Mouse (Mus musculus): ENCODE results near the gene Rin3.
"Not testable (repeated sequence)": the region's sequence is repeated elsewhere in the genome, so short reads cannot be mapped to it uniquely, and the experiment has no call there.

Gene Rin3

DNA sequence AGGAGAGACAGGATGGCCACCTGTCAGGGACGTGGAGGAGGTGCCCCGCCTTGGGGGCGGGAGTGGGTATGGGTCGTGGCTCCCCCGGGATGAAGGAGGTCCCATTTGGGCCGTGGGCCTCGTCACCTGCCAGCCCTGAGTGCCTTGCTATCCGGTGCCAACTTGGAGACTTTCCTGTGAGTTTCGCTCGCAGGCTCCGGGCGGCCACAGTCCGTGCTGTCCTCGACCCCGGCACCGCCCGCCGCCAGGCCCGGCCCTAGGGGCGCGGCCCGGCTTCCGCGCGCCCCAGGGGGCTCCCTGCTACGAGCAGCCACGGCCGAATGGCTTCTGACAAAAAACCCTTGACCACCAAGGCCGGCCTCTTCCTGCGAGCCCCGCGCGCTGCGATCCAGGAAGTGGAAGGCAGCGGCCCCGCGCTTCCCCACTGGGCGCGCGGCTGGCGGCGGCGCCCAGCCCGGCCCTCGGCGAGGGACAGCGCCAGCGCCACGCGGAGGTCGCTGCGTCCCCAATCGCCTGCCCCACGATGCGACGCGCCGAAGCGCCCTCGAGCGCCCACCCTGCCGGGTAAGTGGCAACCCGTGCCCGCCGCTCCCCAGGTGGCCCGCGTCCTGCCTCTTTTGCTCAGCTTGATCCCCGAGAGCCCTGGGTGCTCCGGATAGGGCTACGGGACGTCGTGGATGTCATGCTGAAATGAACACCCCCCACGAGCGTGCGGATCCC is at the start of gene Rin3:
Rin3 (plus strand) TSS at position 286 of the 720 bp plus-strand sequence.
- peak; percentile 73 for DNase-seq

DNA sequence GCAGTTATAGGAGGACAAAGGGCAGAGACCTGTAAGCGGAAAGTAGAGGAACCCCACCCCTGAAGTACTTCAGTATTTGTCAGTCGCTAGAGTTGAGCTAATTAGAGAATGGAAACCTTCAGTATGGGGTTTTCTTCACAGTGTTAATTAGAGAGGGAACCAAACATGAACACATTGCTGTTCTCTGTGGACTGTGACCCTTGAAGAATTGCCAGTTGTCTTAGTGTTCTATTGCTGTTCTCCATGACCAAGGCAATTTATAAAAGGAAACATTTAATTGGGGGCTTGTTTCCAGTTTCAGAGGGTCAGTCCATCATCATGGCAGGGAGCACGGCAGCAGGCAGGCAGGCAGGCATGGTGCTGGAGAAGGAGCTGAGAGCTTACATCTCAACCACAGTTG is 47.3 kb upstream of the Rin3 start:
- DNase-seq = no peak

DNA sequence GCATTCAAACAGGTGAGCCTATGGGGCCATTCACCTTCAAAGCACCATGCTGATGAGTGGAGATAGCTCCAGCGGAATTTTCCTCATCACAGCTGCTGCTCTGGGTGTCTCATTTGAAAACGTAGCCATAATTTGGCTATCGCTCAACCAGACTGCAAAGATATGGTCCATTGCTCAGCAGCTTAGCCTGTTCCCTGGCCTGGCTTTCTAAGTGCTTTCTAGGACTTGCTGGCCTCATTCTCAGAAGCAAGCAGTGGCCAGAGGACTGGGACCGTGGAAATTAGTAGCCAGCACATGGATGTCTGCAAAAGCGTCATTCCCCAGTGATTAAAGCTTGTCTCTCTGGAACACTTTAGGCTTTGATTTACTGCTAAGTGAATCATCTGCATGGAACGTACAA is 46.5 kb upstream of the Rin3 start:
- DNase-seq = no peak

DNA sequence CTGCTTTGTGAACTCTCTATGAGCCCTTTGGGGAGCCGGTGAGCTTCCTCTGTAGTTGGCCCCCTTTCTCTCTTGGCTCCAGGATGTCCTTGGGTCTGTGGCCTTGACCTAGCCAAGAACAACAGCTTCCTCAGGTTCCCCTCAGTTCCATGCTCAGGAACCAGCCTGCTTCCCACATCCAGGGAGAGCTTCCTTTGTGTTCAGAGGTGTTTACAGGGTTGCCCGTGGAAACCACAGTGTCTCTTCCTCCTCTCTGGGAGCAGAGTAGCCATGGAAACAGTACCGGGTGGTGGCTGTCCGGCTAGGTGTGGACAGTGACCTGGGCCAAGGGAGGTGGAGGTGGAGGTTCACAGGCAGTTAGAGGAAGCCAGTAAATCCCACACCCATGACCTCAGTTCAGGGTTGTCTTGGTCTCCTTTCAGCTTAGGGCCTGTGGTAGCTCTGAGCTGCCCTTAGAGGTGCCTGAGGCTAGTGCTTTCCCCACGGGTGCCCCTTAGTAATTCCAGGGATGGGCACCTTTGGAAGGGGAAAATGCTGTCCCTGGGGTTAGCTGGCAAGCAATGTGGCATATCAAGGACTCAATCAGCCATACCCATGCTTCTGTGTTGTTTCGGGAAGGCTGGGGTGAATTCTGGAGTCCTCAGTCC is 40.6 kb upstream of the Rin3 start:
- no peak for DNase-seq

DNA sequence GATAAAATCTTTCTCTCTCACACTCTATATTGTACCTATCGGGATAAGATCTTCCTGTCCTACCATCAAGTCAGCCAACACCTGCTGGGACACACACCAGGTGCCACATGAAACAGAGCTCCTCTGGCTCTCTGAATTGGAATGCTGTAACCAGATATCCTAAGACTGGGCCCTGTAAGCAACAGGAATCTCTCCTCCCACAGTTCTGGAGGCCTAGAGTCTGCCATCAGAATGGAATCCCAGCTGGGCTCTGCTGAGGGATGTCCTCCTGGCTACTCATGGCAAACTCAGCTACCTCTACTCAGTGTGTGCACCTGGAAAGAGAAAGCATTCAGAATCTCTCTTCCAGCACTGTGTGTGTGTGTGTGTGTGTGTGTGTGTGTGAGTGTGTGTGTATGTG is 38.9 kb upstream of the Rin3 start:
- DNase-seq = no peak

DNA sequence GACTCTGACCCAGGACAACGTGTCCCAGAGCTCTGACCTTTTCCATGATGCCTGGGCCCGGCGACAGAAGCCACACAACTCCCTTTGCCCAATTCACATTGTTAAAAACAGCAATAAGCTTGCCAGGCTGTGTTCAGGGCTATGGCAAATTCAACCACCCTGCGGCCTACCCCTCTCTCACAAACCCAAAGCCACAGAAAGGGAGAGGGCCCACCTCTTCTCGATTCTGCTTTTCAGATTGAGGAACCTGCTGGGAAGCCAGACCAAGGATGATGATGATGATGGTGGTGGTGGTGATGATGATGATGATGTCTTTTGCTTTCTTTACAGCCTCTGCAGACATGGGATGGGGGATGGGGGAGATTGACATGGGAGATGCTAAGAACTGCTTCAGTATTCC is 36.6 kb upstream of the Rin3 start:
- no peak for DNase-seq

DNA sequence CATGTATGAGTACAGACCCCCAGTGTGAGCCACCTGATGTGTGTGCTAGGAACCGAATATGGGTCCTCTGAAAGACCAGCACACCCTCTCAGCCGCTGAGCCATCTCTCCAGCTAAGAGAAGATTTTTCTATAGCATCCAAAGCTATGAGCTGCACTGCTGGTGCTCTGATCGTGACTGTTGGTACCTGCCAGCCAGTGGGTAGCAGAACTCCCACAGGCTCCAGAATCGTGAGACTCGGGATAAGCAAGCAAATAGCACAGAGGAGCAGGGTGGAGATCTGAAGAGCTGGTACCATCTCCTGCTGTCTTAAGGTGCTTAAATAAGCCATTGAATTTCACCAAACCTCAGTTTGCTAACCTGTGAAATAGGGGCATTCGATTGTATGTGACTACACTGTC is 34.7 kb upstream of the Rin3 start:
- DNase-seq = no peak

DNA sequence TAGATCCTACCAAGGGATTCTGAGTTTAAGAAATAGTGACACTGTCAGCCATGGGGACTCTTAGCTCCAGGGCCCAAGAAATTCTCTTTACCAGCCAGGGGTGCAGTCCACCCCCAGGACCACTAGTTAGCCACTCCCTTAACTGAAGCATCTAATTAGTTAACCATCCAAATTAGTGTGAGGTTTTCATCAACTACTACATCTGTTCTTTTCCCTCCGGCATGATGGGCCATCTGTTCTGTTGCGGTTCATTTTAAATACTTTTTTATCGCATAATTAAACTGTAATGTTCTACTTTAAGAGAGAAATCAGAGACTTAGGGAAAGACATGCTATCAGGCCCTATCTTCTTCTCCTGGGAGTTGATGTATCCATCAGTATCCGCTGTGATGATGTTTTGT is 32.5 kb upstream of the Rin3 start:
- DNase-seq = no peak

DNA sequence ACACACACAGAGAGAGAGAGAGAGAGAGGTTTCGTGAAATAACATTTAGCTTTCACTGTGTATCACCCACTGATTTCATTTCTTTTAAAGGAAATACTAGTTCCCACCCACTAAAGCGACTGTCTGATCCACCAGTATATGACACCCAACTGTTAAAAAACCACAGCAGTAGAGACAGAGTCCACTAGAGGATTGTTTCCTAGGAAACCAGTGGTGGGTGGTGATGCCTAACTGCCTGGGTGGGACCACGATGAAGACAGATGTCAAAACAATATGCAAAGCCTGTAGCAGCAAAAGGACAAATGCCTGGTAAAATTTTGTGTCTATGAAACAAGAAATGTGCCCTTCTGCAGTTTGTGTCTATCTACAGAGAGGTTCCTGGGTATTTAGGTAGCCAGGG is 31.8 kb upstream of the Rin3 start:
- no peak for DNase-seq

DNA sequence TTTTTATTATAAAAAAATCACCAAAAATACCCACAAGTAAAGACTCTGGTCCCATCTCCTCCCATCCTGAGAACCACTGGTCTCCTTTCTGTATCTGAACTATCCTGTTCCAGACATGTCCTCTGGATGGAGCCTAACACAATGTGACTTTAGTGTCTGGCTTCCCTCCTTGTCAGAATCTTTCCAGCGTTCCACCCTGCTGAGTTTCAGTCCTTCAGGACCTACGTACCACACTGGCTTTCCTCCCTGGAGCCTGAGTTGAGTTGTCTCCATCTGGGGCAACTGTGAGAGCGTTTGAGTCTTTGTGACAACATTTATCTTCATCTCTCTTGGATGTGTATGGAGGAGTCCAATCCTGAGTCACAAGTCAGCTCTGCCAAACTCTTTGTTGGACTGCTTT is 30.9 kb upstream of the Rin3 start:
- DNase-seq = no peak

DNA sequence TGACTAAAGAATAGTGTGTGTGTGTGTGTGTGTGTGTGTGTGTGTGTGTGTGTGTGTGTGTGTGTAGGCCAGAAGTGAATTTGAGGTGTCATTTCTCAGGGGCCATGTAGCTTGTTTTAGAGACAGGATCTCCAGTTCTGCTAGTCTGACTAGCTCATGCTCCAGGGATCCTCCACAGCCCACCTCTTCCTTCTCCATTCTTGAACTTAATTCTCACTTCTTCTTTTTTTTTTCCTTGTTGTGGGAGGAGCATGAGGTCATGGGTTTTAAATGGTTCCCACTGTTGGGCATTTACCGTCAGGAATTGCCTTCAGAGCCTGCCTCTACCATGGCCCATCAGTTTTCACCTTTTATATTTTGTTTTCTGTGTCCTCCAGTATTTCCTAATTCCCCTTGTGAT is 30.3 kb upstream of the Rin3 start:
- no peak for DNase-seq

DNA sequence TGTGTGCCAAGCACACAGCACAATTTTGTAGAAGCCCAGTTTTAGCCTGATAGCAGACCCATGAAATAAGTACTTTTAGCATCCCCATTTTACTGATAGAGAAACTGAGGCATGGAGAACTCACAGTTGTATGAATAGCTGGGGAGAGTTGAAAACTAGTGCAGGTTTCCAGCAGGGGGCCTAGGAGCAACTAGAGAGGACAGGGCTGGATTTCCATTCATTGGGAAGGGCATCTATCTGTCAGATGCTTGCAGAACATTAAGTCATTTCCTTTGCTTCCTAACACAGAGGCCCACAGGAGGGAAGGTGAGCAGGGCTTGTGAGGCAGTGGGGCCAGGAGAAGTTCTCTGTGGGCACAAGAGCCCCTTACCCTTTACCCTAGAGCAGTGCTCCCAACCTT is 27.8 kb upstream of the Rin3 start:
- no peak for DNase-seq

DNA sequence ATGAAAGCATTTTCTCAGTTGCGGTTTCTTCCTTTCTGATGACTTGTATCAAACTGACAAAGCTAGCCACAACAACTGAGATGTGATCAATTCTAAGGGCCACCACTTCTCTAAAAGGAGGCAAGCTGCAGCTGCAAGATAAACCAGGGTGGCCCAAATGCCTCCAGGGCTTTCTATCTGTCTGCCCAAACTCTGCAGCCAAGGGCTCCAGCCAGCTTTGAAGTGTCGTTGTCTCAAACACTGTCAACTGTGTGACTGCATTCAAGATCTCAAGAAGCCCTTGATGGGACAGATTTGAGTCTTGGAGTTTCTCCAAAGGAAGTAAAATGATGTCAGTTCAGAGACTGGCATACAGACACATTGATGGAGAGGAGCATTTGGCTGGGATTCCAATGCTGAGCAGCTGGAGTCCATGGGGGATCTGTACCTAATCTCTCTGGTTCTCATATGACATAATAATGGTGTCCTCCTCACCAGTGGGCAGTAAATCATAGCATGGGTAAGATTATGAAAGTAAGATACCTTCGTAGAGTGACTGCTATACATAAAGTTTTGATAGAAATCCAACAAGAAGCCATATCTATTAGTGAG is 24.2 kb upstream of the Rin3 start:
- no peak for DNase-seq

DNA sequence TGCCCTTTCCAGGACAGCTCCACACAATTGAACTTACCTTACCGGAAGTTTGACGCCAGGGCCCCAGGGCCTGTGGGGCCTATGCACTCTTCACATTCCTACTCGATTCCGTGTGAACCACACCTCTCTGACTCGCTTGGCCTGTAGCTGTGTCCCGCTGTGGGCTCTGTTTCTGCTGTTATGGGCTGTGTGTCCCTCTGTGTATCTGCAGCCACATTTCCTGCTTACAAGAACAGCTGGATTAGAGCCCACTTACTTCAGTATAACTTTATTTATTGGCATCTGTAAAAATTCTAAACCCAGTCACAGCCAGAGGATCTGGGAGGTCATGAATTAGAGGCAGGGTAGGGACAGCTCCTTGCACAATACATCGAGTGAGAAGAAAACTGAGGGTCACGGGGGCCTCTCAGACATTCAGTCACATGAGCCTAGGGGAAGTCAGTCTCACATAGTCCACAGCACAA is 20.9 kb upstream of the Rin3 start:
- no peak for DNase-seq

DNA sequence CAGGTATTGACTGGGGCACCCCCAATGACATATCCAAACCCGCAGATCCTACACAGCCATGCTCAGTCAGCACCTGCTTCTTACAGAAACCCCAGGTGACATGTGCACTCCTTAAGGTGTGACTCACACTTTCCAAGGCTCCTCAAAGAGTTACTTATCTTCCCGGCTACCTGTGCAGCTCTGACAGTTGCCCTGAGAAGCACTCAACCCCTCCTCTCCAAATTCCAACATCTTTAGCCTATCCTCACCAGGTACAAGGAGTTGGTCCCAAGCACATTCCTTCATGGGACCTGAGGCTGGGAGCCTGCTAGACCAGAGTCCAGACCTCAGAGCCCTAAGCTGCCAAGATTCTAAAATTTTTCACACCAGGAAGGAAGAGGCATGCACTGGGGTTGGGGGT is 20.0 kb upstream of the Rin3 start:
- no peak for DNase-seq

DNA sequence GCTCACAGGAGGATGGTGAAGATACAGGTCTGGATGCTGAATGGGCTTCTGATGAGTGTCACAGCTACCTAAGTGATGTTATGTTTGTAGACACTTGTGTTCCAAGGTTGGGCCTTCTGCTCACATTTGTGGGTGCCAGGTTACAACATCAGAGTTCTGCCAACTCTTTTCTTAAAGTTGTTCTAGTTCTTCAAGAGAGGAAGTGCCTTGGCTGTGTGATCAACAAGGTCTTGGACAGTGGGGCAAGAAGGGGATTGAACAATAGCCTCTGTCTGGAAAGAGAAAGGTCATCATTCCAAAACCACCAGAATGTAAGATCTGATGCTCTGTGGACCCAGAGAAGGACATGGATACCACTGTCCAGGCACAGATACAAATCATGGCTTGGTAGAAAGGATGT is 19.6 kb upstream of the Rin3 start:
- DNase-seq = no peak

DNA sequence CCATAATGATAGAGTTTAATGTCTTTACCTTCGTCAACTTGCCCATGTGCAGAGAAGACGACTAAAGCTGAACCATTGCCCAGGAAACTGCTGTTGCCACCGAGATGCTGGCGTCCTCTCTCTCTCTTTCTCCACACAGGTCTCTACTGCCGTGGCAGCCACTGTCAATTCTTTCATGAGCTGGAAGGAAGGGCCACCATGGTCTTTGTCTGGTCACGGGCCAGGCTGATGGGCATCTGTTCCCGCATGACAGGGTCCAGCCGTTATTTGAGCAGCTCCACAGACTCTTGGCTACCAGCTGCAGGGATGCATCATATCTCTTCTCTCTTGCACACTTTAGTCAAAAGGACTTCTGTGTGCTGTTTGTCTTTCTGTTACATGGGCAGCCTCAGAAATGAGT is 16.4 kb upstream of the Rin3 start:
- no peak for DNase-seq

DNA sequence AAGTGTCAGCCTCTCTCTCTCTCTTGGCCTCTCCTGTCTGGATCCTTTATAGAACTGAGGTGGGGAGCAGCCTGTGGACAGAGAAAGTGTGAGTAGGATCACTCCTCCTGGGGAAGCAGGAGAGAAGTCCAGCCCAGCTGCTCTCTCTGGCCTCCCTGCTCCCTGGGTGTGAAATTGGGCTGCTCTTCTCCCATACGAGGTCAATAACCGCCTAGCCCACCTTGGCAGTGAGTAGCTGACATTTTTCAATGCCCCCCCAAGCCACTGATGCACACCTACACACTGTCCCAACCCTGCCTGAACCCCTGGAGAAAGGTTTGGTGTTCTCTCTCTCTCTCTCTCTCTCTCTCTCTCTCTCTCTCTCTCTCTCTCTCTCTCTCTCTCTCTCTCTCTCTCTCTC is 13.7 kb upstream of the Rin3 start:
- no peak for DNase-seq

DNA sequence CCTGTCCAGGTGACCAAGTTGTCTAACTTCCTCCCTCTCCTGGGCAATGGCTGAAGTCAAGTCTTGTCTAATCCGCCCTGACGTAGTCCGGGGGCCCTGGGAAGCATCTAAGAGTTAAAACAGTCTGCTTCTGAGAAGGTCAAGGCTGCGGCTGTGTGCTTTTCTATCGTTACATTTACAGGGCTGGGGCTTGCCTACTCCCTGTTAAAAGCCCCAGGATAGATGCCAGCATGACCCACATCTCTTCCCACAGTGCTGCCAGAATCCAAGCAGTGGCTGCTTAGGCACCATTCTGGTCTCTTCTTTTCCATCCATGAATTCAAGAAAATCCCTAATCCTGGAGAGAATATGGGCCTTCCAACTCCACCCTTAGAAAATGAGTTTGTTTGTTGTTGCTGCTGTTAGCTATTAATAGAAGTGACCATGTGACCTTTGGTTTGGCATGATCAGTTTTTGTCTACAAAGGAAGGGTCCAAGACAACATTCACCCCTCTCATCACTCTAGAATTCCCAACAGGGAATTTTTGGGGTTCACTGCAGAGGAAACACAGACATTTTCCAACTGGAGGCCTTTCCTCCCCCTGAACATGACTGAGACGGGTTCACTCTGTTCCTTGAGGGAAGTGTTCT is 12.0 kb upstream of the Rin3 start:
- no peak for DNase-seq

DNA sequence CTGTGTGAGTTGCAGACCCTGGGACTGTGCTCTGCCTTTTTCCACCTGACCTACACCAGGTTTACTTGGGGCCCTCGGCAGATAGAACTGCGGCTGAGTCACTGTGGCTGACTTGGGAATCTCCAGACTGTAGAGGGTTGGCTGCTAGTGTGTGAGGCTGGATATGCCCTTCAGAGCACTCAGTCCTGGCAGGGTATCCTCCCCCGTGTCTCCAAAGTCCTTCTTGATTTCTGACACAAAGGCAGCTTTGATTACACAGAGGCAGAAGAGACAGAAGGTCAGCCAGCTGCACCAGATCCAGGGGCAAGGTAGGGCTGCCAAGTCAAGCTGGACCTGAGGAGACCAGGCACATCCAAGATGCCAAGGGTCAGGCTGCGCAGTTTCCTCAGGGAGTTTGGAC is 11.4 kb upstream of the Rin3 start:
- no peak for DNase-seq

DNA sequence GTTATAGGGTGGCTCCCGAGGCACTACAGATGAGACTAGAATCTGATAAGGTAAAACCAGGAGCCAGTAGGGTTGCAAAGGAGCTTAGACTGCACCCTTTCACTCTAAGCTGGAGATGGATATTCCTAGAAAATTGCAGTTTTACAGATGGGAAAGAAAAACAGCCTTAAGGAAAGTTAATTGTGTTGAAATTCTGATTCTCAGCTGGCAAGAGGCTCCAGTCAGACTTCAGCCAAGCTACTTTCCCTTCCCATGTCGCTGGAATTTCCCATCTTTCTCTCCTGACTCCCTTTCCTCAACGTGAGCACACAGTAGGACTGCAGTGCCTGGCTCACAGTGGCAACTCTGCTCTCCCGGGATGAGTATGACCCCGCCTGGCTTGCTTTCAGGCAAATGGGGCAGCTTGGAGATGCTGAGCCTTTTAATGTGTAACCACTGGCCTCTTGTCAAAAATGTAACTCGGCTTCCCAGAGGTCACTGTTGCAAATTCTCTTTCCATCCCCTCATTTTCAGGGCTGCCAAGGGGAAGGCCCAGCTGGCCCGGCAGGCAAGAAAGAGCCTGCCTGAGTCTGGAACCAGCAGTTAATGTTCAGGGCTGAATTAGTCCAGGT is 6.9 kb upstream of the Rin3 start:
- no peak for DNase-seq

DNA sequence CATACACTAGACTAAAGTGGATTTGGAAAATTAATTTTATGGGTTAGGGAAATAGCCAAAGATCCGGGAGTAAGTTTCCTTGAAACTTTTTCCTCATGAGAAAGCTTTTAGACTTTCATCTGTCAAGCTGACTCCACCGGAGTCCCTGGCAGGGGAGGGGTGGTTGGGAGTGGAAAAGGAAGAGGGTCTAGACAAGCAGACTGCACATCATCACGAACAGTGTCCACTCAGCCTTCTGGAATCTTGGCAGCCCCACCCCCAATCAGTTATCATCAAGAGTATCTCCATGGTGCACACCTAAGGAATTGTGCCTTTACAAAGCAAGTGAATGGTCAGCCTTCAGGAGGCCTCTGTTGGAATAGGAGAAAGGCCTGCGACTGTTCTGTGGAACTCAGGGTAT is 2.6 kb upstream of the Rin3 start:
- DNase-seq = not testable (repeated sequence)

DNA sequence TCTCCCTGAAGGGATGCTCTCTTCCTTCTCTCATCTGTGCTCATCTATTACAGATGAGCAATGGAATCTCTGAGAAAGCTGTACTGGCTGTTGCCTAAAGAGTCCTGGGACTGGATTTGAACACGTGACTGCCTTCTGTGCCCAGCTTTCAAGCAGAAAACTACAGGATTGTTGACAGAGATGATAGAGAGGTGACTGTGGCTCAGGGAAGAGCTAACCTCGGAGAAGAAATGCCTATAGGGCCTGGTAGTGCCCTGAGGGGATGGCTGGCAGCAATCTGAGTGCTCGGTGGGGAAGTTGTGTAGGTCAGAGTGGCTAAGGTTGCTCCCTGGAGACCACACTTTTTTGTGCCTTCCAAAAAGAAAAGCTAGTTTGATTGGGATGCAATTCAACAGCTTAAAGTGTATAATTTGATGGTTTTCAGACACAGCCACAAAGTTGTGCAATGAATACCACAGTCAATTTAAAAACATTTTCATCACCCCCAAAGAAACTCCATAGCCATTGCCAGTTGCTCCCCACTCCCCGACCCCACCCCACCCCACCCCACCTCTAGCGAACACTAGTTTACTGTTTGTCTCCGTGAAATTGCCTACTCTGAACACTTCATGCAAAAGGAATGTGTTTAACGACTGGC is 1.9 kb upstream of the Rin3 start:
- DNase-seq = no peak
